Mouse (Mus musculus): ENCODE results near the gene Shisa5.

Shisa5 gene

DNA sequence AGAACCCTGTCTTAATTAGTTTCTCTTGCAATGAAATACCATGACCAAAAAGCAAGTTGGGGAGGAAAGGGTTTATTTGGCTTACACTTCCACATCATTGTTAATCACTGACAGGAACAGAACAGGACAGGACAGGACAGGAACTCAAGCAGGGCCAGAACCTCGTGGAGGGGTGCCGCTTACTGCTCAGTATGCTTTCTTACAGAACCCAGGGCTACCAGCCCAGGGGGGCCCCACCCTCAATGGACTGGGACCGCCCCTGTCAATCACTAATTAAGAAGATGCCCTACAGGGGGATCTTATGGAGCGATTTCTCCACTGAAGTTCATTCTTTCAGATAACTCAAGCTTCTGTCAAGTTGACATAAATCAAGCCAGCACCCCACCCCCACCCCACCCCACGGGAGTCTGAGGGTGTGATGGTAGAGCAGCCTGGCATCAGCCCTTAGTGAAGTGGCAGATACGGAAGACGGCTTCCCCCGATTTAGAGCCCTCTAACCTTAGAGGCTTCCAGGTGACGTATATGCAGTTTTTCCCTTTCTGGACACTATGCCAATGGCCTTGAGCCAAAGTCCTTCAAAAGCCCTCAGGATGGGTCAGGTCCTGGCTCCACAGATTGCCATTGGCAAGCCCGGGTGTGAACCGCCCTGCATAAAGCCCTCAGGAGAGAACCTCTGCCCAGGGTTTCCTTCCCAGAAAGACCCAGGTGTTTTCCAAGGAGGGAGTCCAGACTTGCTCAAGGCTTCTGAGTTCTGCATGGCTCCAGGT is 55.6 kb downstream of the Shisa5 start:
- 43% methylated on average over 11 of the region's 11 CpGs for WGBS

GRCm38 (mm10) chr9:109094553-109095136 is 56.3 kb downstream of the Shisa5 start:
- 12% methylated on average over 21 of the region's 21 CpGs for WGBS

GRCm38 (mm10) chr9:109095137-109095982 is 57.0 kb downstream of the Shisa5 start, which contains the start of gene Plxnb1:
Gene Plxnb1 (plus strand): TSS chr9:109095389.
- under 1% methylated on average over 89 of the region's 102 CpGs for WGBS

DNA sequence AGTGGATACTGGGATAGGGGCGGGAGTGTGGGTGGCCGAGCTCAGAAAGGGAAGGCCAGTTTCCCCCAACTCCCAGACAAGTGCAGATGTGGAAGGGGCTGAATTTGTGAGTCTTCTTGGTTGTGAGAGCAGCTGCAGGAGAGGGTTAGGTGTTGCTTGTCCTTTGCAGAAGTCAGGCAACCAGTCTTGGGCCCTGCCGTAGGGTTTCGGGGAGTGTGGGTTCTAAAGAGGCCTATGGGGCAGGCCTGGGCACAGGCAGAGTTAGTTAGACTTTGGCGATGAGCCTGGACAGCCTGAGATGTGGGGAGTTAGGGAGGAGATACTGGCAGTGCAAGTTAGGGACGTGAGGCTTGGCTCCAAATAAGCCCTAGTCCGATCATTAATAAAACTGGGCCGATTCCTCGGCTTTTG is 57.9 kb downstream of the Shisa5 start:
- 44% methylated on average over 9 of the region's 9 CpGs for WGBS

DNA sequence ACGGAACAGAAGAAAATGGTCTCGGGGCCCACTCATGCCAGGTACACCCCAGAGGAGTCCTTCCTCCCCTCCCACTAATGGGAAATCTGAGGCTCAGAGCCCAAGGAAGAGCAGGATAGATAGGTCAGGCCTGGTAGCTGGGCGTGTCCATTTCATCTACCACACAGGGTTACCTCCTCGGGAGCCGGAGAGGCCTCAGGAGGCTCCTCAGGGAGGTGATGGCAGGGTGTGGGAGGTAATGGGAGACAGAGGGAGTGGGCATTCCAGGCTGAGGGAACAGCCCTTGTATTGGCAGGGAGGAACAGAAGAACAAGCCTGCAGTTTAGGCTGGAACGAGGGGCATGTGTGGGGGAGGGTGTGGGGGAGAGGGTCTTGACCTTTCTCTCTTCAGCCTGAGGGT is 58.5 kb downstream of the Shisa5 start:
- 40% methylated on average over 6 of the region's 6 CpGs for WGBS

- 48% methylated on average over 6 of the region's 6 CpGs for WGBS
Observed at GRCm38 (mm10) chr9:109097291-109097690, 58.9 kb downstream of the Shisa5 start.

GRCm38 (mm10) chr9:109097831-109098230 is 59.5 kb downstream of the Shisa5 start:
- 40% methylated on average over 5 of the region's 5 CpGs for WGBS

- 57% methylated on average over 8 of the region's 8 CpGs for WGBS
Observed at GRCm38 (mm10) chr9:109098366-109098765, 60.0 kb downstream of the Shisa5 start.

GRCm38 (mm10) chr9:109098969-109099368 is 60.6 kb downstream of the Shisa5 start:
- 48% methylated on average over 6 of the region's 6 CpGs for WGBS

GRCm38 (mm10) chr9:109100307-109100928 is 62.1 kb downstream of the Shisa5 start:
- WGBS, result 78% methylated on average over 20 of the region's 20 CpGs

DNA sequence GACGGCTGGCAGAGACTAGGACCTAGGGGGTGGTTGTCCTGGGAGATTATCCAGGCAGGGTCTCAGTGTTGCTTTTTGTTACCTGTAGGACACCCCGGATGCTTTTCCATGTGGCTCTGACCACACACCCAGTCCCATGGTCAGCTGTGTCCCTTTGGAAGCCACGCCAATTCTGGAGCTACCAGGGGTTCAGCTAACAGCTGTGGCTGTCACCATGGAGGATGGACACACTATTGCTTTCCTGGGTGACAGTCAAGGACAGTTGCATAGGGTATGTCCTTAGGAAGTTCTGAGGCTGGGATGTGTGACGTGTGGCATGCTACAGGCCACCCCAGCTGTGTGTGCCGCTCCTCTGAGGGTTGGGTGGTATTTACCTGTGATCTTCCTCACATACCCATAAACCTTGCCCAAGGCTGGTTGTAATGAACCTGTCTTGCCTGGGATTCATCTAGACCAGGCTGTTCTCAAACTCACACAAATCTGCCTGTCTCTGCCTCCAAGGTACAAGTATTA is 63.6 kb downstream of the Shisa5 start:
- 95% methylated on average over 5 of the region's 5 CpGs for WGBS

GRCm38 (mm10) chr9:109102541-109102940 is 64.2 kb downstream of the Shisa5 start:
- 91% methylated on average over 3 of the region's 3 CpGs for WGBS

DNA sequence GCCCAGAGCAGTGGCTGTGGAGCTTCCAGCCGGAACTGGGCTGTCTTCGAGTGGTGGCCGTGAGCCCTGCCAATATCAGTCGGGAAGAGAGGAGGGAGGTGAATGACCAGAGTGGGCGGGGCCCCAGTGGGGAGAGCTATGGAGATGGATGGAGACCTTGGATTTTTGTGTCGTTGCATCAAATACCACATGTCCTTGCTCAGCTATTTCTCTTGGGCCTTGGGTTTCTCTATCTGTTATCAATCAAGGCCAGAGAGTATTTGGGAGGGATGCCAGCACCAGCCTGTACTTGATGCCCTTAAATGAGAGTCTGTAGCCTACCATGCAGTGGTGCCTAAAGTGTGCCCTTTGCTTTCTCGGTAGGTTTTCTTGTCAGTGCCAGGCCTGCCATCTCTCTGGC is 64.9 kb downstream of the Shisa5 start:
- WGBS, result 65% methylated on average over 7 of the region's 7 CpGs

DNA sequence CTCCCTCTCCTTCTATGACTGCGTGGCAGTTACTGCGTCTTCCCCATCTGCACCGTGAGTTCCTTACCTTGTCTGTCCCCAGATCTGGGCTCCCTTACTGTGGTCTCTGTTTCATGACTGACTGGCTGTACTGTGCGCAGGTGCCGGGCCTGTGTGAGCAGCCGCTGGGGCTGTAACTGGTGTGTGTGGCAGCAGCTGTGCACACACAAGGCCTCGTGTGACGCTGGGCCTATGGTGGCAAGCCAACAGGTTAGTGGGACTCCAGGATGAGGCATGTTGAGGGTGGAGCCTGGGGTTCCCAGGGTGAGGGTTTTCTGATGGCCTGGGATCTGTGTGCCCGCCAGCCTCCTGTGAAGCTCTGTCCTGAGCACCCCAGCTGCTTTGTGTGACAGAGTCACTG is 65.7 kb downstream of the Shisa5 start:
- WGBS, result 86% methylated on average over 9 of the region's 9 CpGs

DNA sequence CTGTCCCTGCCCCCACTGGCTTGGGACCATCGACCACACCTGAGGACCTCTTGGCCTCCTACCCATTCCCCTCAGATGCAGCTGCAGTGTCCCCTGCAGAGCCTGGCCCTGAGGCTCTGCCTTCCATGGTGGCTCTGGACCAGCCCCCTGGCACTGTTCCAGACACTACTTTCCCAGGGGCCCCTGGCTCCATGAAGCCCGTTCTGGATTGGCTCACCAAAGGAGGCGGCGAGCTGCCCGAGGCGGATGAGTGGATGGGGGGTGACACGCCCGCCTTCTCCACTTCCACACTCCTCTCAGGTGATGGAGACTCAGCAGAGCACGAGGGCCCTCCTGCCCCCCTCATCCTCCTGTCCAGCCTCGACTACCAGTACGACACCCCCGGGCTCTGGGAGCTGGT is 66.6 kb downstream of the Shisa5 start:
- WGBS, result 62% methylated on average over 12 of the region's 12 CpGs

DNA sequence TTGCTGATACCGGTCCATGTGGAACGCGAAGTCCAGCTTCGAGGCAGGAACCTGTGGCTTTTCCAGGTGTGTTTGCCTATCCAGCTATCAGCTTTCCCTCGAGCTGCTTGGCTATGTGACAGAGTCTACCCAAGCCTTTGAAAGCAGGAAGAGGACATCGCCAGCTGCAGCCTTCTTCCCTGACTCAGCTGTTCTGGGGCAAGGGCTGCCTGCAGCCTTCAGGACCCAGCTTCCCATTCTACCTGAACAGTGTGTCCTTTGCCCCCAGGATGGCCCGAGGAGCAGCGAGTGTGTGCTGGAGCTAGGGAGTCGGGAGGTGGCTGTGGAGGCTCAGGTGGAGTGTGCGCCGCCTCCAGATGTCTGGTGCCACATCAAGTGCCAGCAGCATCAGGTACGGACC is 67.3 kb downstream of the Shisa5 start:
- 84% methylated on average over 12 of the region's 12 CpGs for WGBS

- 77% methylated on average over 6 of the region's 6 CpGs for WGBS
Observed at GRCm38 (mm10) chr9:109107341-109107740, 69.0 kb downstream of the Shisa5 start.

All from cerebral cortex, adult 2 months (tissue).